Mouse (Mus musculus) adrenal gland, adult (tissue): Measurements from ENCODE around the gene Calcrl.

Experiments
- DNase-seq, 2 experiments: peaks; one replicate each; pipeline ENCODE4 v3.0.0; 2022 to 2023; ENCODE audit warnings: low spot score in 1 of 2; ENCODE audit not compliant: inconsistent age in 2 of 2

The Calcrl gene

GRCm38 (mm10) chr2:84425138-84425537, at the start of gene Calcrl:
Gene Calcrl (minus strand): TSS chr2:84425411.
- DNase-seq: peak; percentile 72 to 85

- peak; percentile 54 to 86 for DNase-seq
These were observed 49.4 kb upstream of the Calcrl start for GRCm38 (mm10) chr2:84474651-84475050.

GRCm38 (mm10) chr2:84473941-84474530, 48.8 kb upstream of the Calcrl start:
- DNase-seq: no peak

GRCm38 (mm10) chr2:84467391-84467790, 42.2 kb upstream of the Calcrl start:
- no peak for DNase-seq

GRCm38 (mm10) chr2:84464956-84465355, 39.7 kb upstream of the Calcrl start:
- no peak for DNase-seq

GRCm38 (mm10) chr2:84462411-84462810, 37.2 kb upstream of the Calcrl start:
- no peak for DNase-seq

GRCm38 (mm10) chr2:84459651-84460177, 34.5 kb upstream of the Calcrl start:
- peak; percentile 8 to 46 for DNase-seq

- no peak for DNase-seq
These were observed 32.0 kb upstream of the Calcrl start for GRCm38 (mm10) chr2:84457221-84457620.

GRCm38 (mm10) chr2:84455236-84455799, 30.1 kb upstream of the Calcrl start:
- peak; percentile 35 to 89 for DNase-seq

- peak in 1 of 2 experiments; percentile 47 for DNase-seq
These were observed 29.5 kb upstream of the Calcrl start for GRCm38 (mm10) chr2:84454551-84455235.

GRCm38 (mm10) chr2:84454051-84454450, 28.8 kb upstream of the Calcrl start:
- peak in 1 of 2 experiments; percentile 73 for DNase-seq

GRCm38 (mm10) chr2:84445499-84445898, 20.3 kb upstream of the Calcrl start:
- DNase-seq: no peak

- no peak for DNase-seq
These were observed 16.7 kb upstream of the Calcrl start for GRCm38 (mm10) chr2:84441940-84442339.

- DNase-seq: peak in 1 of 2 experiments; percentile 72
These were observed 4.5 kb upstream of the Calcrl start for GRCm38 (mm10) chr2:84429724-84430123.

GRCm38 (mm10) chr2:84428836-84429235, 3.6 kb upstream of the Calcrl start:
- DNase-seq: no peak

- no peak for DNase-seq
These were observed 1.3 kb upstream of the Calcrl start for GRCm38 (mm10) chr2:84426531-84426930.

GRCm38 (mm10) chr2:84416501-84416900, 8.7 kb downstream of the Calcrl start:
- DNase-seq: no peak

GRCm38 (mm10) chr2:84409796-84410592, 15.2 kb downstream of the Calcrl start:
- DNase-seq: no peak

GRCm38 (mm10) chr2:84404834-84405233, 20.4 kb downstream of the Calcrl start:
- DNase-seq: no peak

GRCm38 (mm10) chr2:84402713-84403112, 22.5 kb downstream of the Calcrl start:
- no peak for DNase-seq

GRCm38 (mm10) chr2:84396557-84396956, 28.7 kb downstream of the Calcrl start:
- DNase-seq: no peak
